Mouse (Mus musculus) liver, adult 2 months (tissue): Measurements from ENCODE around the gene Nfyc. TPM values are rescaled to one million over a fixed set of nuclear protein-coding genes. Genes with fewer than 3 reads are reported as not detected.

Experiments
- DNase-seq: peaks from one replicate; pipeline ENCODE4 v3.0.0-alpha.2; 2011; ENCODE audit warnings: low read depth, low spot score; ENCODE audit errors: extremely low read depth
- H3K27ac ChIP-seq: fragments of 200-500 bp; replicated peaks from 2 replicates; pipeline ENCODE4 v1.5.1; 2012; ENCODE audit warnings: low read depth, mild to moderate bottlenecking, control low read depth, inconsistent platforms, low read length; ENCODE audit not compliant: insufficient read depth
- H3K27me3 ChIP-seq: fragments of 200-500 bp; 2 replicates; pipeline ENCODE4 v1.6.1; 2012; ENCODE audit warnings: mild to moderate bottlenecking, moderate library complexity, low read length, inconsistent platforms; ENCODE audit not compliant: control insufficient read depth, insufficient read depth
- H3K36me3 ChIP-seq: fragments of 200-500 bp; 2 replicates; pipeline ENCODE4 v1.6.1; 2012; ENCODE audit warnings: low read length, inconsistent platforms; ENCODE audit not compliant: control insufficient read depth, insufficient read depth
- H3K4me1 ChIP-seq: fragments of 200-500 bp; 2 replicates; pipeline ENCODE4 v1.6.1; 2011; ENCODE audit warnings: low read length; ENCODE audit not compliant: control insufficient read depth, insufficient read depth
- H3K4me3 ChIP-seq: fragments of 200-500 bp; 2 replicates; pipeline ENCODE4 v1.5.1; 2011; ENCODE audit warnings: low read depth, mild to moderate bottlenecking, control low read depth, low read length, moderate library complexity; ENCODE audit not compliant: insufficient read depth
- H3K79me2 ChIP-seq: fragments of 200-500 bp; 2 replicates; pipeline ENCODE4 v1.6.1; 2012; ENCODE audit warnings: inconsistent platforms, mild to moderate bottlenecking, low read length, moderate library complexity; ENCODE audit not compliant: control insufficient read depth, insufficient read depth
- H3K9ac ChIP-seq: fragments of 200-500 bp; 2 replicates; pipeline ENCODE4 v1.6.1; 2012; ENCODE audit warnings: low read depth, mild to moderate bottlenecking, control low read depth, inconsistent platforms, low read length
- CTCF ChIP-seq: fragments of 200-500 bp; IDR thresholded peaks from 2 replicates; pipeline ENCODE4 v1.5.1; 2011; ENCODE audit warnings: low read depth, low read length, control low read depth
- POLR2A ChIP-seq: fragments of 200-500 bp; IDR thresholded peaks from 2 replicates; pipeline ENCODE4 v1.6.1; 2011; ENCODE audit warnings: low read length, control low read depth; ENCODE audit not compliant: insufficient read depth; ENCODE audit errors: extremely low read depth
- WGBS: fragments of 180-500 bp; shearing (Covaris S2); methylation state at CpG from one replicate; pipeline ENCODE4 v1.1.7; 2018; 5-methylcytosine and 5-hydroxymethylcytosine counted together
- polyA plus RNA-seq: library from polyadenylated mRNA; depleted of rRNA; stranded (reverse); fragments of >200 nt; gene quantifications from 2 replicates; pipeline ENCODE4 v1.2.3, GENCODE M21; 2012
- total RNA-seq: library from RNA; depleted of rRNA; stranded (reverse); fragments of >200 nt; gene quantifications from 2 replicates; pipeline ENCODE4 v1.2.3, GENCODE M21; 2014

The Nfyc gene
- total and polyA plus RNA-seq, 2 experiments, result 21.5 to 73.6 TPM

DNA sequence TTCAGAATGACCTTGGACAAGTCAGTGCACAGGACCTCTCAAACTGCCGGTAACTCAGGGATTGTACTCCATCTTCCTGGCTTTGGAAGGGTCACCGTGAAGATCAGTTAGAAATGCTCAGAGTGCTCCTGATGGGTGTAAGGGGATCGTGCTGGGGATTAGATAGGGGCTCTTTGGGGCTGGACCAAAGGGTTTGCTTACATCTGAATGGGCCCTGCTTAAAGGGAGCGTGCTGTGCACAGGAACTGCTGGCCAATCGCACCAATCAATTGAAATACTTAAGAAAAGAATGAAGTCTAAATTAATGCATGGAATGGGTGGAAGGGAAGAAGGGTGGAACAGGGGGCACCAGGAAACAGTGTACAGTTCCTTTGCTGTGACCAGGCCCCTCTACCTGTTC, 75.6 kb downstream of the Nfyc start:
- Histone ChIP-seq H3K27me3 (no peaks in the 10 kb centered on the region), H3K4me3 (no peak overlapping the region), H3K27ac (no peak overlapping the region), H3K36me3 (peaks cover 27% of the 10 kb centered on the region; the same call in 1 of the 2 replicates), H3K9ac (no peak overlapping the region), H3K79me2 (no peaks in the 10 kb centered on the region), H3K4me1 (no peaks in the 10 kb centered on the region)
- no peak for DNase-seq
- TF ChIP-seq POLR2A (no peak), CTCF (no peak)
- WGBS, result 79% methylated on average over 5 of the region's 5 CpGs

DNA sequence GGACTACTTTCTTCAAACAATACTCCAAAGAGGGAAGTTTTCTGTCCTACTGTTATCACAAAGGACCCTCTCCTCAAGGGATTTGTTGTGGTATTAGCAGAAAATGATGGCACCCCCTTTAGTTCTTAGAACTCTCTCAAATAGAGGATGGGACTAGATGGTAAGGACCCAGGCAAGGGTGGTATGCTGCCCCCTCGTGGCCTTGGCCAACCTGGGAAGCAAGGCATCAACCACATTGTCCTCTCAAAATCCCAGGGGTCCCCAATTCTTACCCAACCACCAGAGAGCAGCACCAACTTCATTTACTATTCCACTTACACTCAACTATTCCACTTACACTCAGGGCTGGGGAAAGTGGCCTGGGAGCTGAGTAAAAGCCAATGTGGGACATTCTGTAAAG, 76.1 kb downstream of the Nfyc start:
- WGBS, result 0% methylated on average over 1 of the region's 1 CpGs
- Histone ChIP-seq H3K27me3 (no peaks in the 10 kb centered on the region), H3K4me3 (no peak overlapping the region), H3K9ac (no peak overlapping the region), H3K4me1 (no peaks in the 10 kb centered on the region), H3K27ac (no peak overlapping the region), H3K36me3 (peaks cover 22% of the 10 kb centered on the region; the same call in 1 of the 2 replicates), H3K79me2 (no peaks in the 10 kb centered on the region)
- peak; percentile 89 for TF ChIP-seq CTCF
- no peak for TF ChIP-seq POLR2A
- no peak for DNase-seq

GRCm38 (mm10) chr4:120749601-120750000, 81.8 kb downstream of the Nfyc start:
- H3K79me2 ChIP-seq, result no peaks in the 10 kb centered on the region
- no peak overlapping the region for H3K27ac ChIP-seq
- H3K4me1 ChIP-seq, result 0 out of 2 replicates have a peak, but pooled peaks cover 2% of the 10 kb centered on the region
- no peak for DNase-seq
- H3K36me3 ChIP-seq, result no peaks in the 10 kb centered on the region
- WGBS, result 49% methylated on average over 2 of the region's 2 CpGs
- no peak overlapping the region for H3K9ac ChIP-seq
- H3K4me3 ChIP-seq, result no peak overlapping the region
- H3K27me3 ChIP-seq, result peaks cover 6% of the 10 kb centered on the region; the same call in 1 of the 2 replicates
- TF ChIP-seq CTCF (no peak), POLR2A (no peak)

GRCm38 (mm10) chr4:120747941-120748866, 83.2 kb downstream of the Nfyc start, which contains the start of gene Kcnq4:
Kcnq4 (minus strand) TSS chr4:120748612.
- Histone ChIP-seq H3K4me1 (0 out of 2 replicates have a peak, but pooled peaks cover 2% of the 10 kb centered on the region), H3K4me3 (peak within 1 kb of the TSS; percentile 33; the same call in 1 of the 2 replicates)

DNA sequence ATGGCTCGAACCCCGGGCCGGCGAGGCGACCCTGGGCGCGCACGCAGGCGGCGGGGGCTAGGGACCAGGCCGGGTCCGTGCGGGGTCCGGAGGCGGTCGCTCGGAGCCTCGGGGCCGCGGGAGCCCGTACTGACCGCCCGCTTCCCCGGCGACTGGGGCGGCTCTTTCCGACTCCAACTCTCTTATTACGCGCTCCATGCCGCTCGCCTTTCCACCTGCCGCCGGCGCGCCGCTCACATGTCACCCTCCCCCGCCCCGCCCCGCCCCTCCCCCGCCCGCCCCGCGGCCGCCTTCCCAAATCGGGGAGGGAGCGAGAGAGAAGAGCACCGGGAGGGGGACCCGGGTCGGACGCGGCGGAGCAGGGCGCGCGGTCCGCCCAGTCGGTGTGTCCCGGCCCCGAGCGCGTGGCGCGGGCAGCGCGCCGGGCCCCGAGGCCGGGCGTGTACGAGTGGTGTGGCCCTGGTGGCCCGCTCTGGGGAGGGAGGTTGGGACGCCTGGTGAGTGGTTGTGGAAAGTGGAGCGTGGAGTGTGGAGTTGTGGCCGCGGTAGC, 84.1 kb downstream of the Nfyc start:
- TF ChIP-seq POLR2A, result no peak
- no peak for TF ChIP-seq CTCF
- no peak for DNase-seq
- H3K4me3 ChIP-seq, result peak overlapping the region; percentile 55
- no peaks in the 10 kb centered on the region for H3K79me2 ChIP-seq
- 1% methylated on average over 75 of the region's 75 CpGs for WGBS
- H3K4me1 ChIP-seq, result 0 out of 2 replicates have a peak, but pooled peaks cover 2% of the 10 kb centered on the region
- H3K36me3 ChIP-seq, result no peaks in the 10 kb centered on the region
- H3K27ac ChIP-seq, result no peak overlapping the region
- peaks cover 6% of the 10 kb centered on the region; the same call in 1 of the 2 replicates for H3K27me3 ChIP-seq
- H3K9ac ChIP-seq, result peak overlapping the region; percentile 31; the same call in 1 of the 2 replicates

More at GRCm38 (mm10) chr4:120747941-120748866, 83.2 kb downstream of the Nfyc start, which contains the start of gene Kcnq4:
- no peak within 1 kb of the TSS for H3K9ac ChIP-seq
- peaks cover 6% of the 10 kb centered on the region; the same call in 1 of the 2 replicates for H3K27me3 ChIP-seq
- no peaks in the 10 kb centered on the region for H3K79me2 ChIP-seq
- H3K36me3 ChIP-seq, result no peaks in the 10 kb centered on the region
- WGBS, result 9% methylated on average over 42 of the region's 42 CpGs
- no peak for TF ChIP-seq POLR2A
- TF ChIP-seq CTCF, result no peak
- DNase-seq, result no peak
- no peak within 1 kb of the TSS for H3K27ac ChIP-seq
